13 mouse cellular contexts compared by ENCODE assay signal in genomic region chr4:66478601-66479217, GRCm38 (mm10).
A peak's percentile ranks its signal among the peaks of the same experiment; 100 is the strongest.
DNase-seq lines count a peak whose midpoint lies in the region; ATAC-seq lines count a peak whose summit lies in the region.
"Had no signal": no experiment of that assay in that cellular context is flagged by ENCODE, and none has a peak within 500 bp of the region (broad histone marks: within the 10 kb centered on the region; RNA-seq: fewer than 3 reads in every experiment).

No protein-coding gene starts in this region.

- ATAC-seq in frontal cortex, adult (ENCODE audit: low TSS enrichment): peak; percentile 56
- ATAC-seq: liver, embryonic 12.5 days; lung, postnatal 0 days had no signal

- no peak for DNase-seq in frontal cortex, postnatal 25 days (ENCODE audit: low spot score in 2 of 2)
- DNase-seq in kidney, adult 18-20 months: peak; percentile 5
- peak; percentile 18 to 32 for DNase-seq in kidney, postnatal 25 days
- DNase-seq in gastrocnemius, adult 18-20 months (ENCODE audit: low spot score): no peak
- DNase-seq in adrenal gland, adult 2 months: no peak
- no peak for DNase-seq in thymus, postnatal 25 days
- DNase-seq: adrenal gland, postnatal 25 days; gastrocnemius, postnatal 14 days; left cerebral cortex, postnatal 4 days; right cerebral cortex, adult 18-20 months had no signal

Comparison
In these comparisons a context has a peak if more than half of its experiments do, and no peak if none do; other contexts are left out.
1. DNase-seq: peak in kidney, adult 18-20 months (single experiment) and kidney, postnatal 25 days (2 of 2); none in frontal cortex, postnatal 25 days (0 of 2), gastrocnemius, adult 18-20 months (single experiment), adrenal gland, adult 2 months (single experiment) and thymus, postnatal 25 days (single experiment).